Comparison of ENCODE assay signal across 21 mouse cellular contexts in the genomic region with DNA sequence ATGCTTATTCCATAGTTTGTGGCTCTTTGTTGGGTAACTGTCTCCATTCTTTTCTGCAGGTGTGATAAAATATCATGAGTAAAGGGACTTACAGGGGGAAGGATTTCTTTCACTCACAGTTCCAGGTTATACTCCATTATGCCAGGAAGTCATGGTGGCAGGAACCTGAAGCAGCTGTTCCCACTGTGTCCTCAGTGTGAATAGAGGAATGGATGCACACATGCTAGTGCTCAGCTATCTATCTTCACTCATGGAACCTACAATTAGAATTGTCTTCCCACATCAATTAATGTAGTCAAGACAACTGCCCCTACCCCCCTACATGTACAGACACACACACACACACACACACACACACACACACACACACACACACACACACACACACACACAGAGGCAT.
"Had no signal": no experiment of that assay in that cellular context is flagged by ENCODE, and none has a peak within 500 bp of the region (broad histone marks: within the 10 kb centered on the region; RNA-seq: fewer than 3 reads in every experiment).

No protein-coding gene starts in this region.

- DNase-seq: kidney, postnatal 25 days; layer of hippocampus, adult 9-11 months; liver; lung, adult 18-20 months; lung, postnatal 10 days; lung, postnatal 36 days; thymus, adult 18-20 months; thymus, postnatal 14 days; thymus, postnatal 4 days had no signal

- H3K27me3 ChIP-seq: limb, embryonic 13.5 days; liver, embryonic 12.5 days; liver, embryonic 15.5 days; lung, embryonic 15.5 days; megakaryocyte, embryonic 14.5 days; midbrain, embryonic 13.5 days; neural tube, embryonic 13.5 days had no signal

- H3K4me3 ChIP-seq: layer of hippocampus, adult 2 months; limb, embryonic 10.5 days; limb, embryonic 13.5 days; liver, embryonic 12.5 days; liver, embryonic 15.5 days; lung, embryonic 15.5 days; megakaryocyte, embryonic 14.5 days; midbrain, embryonic 10.5 days; midbrain, embryonic 13.5 days; myocyte; neural tube, embryonic 13.5 days had no signal

- H3K4me1 ChIP-seq: limb, embryonic 10.5 days; limb, embryonic 13.5 days; liver, embryonic 12.5 days; liver, embryonic 15.5 days; megakaryocyte, embryonic 14.5 days; midbrain, embryonic 10.5 days; midbrain, embryonic 13.5 days; neural tube, embryonic 13.5 days had no signal

- H3K27ac ChIP-seq: kidney, postnatal 0 days; layer of hippocampus, adult 2 months; limb, embryonic 10.5 days; limb, embryonic 13.5 days; liver, embryonic 12.5 days; liver, embryonic 15.5 days; lung, embryonic 15.5 days; midbrain, embryonic 10.5 days; midbrain, embryonic 13.5 days; neural tube, embryonic 13.5 days had no signal
